Mouse (Mus musculus) embryo, embryonic 11.5 days (tissue): Measurements from ENCODE around the gene Znhit6.

Experiments
- DNase-seq: peaks from one replicate; pipeline ENCODE4 v3.0.0-alpha.2; 2012; ENCODE audit warnings: low read depth, low spot score

The Znhit6 gene

DNA sequence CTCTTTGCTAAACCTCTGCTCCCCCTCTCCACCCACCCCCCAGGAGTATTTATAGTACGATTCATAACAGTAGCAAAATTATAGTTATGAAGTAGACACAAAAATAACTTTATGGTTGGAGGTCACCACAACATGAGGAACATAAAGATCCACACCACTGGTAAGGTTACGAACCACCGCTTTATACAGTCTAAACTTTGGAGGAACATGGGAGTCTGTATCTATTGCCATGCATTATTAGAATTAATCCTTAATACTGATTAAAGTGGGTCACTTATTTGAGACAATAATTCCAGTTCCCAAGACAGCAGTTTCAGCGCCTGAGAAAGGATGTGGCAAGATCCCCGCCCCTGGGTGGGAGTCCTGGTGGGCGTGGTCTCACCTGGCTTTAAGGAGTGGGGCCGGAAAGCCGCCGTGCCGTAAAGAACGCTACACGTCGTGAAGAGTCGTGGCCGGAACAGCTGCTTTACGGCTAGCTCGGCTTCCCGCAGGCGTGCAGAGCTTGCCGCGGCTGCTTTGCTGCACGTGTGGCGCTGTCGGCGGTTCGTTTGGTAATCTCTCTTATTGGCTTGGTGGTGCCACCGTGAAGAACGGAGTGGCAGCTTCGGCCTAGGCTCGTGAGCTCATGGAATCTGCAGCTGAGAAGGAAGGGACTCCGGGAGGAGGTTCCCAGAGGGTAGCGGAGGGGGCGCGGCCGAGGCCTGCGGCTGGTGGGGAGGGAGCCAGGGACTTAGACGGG lies at the start of gene Znhit6:
Znhit6 (plus strand) TSS at position 463 of the 739 bp plus-strand sequence.
- peak; percentile 88 for DNase-seq

DNA sequence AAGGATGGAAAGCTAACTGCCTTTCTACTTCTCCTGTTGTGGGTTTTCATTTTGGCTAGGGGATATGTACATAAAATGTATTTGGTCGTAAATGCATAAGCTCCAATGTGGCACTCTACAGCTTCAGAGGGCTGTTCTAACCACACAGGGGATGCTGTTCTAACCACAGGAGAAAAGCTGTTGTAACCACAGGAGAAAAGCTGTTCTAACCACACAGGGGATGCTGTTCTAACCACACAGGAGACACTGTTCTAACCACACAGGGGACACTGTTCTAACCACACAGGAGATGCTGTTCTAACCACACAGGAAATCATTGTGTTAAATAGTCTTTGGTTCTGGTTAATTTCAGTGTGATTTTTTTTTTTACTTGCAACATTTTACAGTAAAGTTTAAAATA lies 38.1 kb upstream of the Znhit6 start:
- DNase-seq = no peak

DNA sequence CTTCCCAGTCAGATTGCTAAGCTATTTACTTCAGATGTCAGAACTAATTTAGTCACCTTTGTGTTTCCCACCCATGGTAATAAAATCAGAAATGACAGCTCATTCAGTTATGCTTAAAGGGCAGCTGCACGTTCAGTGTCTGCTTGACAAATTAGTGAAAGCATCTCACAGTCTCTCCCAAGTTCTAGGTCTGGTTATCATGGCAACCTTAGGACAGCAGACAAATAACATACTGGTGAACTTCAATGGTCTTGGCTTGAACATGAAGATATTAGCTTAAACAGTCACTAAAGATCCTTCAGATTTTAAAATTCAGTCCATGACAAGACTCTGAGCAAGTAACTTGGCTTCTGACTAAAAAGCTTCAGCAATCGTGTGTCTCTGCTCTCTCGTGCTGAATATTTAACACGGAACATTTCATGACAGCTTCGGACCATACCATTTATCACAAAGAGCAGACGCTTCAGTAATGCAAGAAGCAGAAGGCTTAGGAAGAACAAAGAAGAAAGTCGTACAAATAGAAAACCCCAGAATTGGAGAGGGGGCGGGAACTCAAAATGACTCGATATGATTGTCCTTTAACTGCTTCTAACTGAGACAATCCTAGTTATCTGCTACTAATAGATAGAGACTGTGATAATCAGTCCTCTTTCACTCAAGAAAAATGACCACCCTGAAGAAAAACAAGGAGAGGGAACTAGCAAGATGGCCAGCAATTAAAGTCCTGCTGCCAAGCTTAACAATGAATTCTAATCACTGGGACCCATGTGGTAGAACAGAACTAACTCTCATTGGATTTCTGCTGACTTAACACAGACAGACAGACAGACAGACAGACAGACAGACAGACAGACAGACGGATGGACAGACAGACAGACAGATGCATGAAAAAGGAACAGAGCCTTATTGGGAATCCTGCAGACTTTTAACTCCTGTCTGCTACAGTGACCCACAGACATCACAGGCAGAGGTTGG lies 27.3 kb upstream of the Znhit6 start:
- no peak for DNase-seq

DNA sequence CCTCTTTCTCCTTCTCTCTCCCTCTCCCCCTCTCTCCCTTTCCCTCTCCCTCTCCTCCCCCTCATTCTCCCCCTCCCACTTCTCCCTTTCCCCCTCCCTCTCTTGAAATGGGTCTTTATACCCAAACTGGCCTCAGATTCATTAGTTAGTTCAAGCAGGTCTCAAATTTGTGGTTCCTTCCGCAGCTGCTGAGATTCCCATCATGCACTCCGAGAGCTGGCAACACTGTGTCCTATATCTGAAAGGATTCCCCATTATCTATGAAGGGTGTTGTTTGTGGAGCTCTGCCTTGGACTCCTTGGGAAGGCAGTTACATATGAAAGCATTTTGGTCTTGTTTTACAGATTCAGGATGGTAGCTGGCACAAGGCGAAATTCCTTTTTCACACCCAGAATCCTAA lies 25.8 kb upstream of the Znhit6 start:
- DNase-seq = no peak

DNA sequence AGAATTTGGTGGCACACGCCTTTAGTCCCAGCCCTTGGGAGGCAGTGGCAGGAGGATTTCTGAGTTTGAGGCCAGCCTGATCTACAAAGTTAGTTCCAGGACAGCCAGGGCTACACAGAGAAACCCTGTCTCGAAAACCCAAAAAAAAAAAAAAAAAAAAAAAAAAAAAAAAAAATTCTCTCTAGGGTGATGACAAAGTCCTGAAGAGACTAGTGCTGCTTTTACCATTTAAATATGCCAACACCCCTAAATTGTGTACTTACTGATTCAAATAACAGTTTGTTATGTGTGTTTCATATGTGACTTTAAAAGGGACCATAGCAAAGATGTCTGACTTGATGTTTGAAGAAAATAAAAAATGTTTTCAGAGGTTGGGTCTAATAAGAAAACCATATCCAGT lies 21.6 kb upstream of the Znhit6 start:
- DNase-seq = no peak

DNA sequence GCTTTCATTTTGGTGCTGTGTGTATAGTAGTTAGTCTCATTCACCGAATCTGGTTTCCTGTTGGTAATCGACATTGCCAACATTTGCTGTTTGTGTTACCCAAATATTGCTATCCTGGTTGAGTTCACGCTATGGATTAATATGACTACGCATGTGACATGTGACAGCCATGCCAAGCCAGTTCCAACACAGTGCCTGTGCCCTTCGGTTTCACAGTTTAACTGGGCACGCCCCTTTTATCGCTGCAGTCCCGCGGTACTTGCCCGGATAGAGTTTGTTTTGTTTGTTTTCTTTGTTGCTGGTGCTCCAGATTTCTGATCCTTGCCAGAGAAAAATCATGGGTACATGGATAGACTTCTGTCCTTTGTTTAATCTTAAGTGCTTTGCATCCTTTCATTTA lies 19.8 kb upstream of the Znhit6 start:
- DNase-seq = no peak

DNA sequence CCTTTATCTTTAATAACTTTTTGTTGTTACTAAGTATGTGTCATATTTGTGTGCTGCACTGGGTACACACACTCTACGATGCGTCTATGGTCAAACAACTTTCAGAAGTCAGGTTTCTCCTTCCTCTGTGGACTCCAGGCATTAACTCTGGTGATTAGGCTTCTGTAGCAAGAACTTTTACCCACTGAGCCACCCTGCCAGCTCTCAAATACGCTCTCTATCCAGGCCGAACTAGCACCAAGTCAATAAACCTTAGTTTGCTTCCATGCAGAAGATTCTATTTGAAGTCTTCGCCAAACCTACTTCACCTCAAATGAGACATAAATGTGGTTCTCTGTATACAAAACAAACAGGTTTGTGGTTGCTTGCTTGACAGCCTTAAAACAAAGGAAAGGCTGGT lies 16.3 kb upstream of the Znhit6 start:
- DNase-seq = no peak

DNA sequence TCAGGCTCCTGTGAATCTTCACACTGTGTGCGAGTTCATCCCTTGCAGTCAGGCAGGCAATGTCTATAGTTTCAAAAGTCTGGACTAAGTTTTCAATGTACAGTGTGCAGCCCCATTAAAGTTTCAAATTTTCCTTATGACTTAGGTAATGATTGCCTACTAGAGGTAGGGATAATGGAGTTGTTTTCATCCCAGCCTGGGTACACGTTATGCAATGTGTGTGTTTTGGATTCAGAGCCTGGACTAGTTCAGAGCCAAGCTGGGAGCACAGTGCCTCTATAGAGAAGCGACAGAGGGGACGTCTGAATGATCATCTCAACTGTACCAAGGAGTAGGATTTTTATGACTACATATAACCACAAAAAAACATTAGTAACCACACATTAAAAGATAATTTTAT lies 15.9 kb upstream of the Znhit6 start:
- no peak for DNase-seq

DNA sequence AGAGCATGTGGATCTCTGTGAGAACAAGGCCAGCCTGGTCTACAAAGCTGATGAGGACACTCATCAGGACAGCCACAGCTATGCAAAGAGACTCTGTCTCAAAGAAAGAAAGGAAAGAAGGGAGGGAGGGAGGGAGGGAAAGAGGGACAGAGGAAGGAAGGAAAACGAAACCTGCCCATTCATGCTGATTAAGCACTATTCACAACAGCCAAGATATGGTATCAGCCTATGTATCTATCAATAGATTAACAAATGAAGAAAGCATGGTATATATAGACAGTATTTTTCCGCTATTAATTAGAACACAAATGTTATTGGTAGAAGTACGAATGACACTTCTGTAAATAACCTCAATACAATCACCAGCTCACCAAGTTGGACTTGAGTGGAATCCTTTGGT lies 1.5 kb upstream of the Znhit6 start:
- no peak for DNase-seq

DNA sequence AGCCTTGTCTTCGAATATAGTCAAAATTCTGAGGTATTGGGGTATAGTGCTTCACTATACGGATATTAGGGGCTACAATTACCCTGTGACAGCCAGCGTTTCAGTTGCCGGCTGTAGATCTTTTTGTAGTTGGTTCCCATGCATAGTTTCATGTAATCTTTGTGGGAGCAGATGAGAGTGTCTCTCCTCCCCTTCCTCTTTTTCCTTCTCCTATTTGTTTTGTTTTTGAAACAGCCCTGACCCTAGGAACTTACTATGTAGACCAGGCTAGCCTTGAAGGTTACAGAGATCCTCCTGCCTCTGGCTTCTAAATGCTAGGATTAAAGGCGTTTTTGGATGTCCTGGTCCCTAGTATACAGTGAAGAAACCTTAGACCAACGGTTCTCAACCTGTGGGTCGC lies 665 bp upstream of the Znhit6 start:
- no peak for DNase-seq

DNA sequence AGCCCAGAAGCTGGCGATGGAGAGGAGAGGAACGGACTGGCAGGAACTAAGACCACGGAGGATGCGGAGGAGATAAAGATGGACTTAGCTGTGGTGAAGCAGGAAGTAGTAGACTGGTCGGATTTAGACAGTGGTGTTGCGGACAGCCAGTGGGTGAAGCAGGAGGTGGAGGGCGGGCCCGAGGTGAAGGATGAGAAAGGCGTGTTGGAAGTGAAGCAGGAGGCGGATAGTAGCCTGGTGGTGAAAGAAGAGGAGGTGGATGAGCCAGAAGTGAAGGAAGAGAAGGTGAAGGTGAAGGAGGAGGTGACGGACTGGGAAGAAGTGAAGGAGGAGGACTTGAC lies 447 bp downstream of the Znhit6 start:
- no peak for DNase-seq

DNA sequence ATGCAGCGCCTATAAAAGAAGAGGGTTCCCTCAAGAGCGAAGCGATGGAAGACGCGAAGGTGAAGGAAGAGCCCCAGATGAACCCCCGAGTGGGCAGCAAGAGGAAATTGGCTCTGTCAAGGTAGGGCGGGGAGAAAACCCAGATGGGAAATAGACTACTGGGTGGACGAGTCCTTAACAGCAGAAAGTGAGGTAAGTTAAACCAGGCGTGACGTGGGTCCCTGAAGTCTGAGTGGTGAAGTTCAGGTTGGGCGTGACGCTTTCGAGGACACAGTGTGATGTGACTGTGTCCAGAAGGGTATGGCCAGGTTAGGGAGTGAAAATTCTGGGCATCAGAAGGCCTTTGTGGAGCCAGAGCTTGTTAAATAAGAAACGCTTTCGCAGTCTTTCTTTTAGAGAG lies 871 bp downstream of the Znhit6 start:
- DNase-seq = no peak

DNA sequence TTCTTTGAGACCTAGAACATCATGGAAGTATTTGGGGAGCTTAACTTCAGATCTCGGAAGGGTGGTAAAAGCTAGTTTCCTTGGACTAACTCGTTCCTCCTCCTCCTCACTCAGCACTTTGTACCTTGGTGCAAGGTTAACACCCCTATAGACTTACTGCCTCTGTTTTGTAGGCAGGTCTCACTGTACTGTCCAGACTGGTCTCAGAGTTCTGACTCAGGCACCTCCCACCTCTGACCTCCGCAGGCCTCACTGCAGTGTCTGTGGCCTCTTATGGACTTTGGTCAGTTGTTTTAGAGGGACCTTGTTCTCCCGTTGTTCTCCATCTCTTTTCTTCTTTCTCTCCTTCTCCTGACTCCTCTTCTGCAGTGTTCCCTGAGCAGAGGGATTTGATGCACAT lies 7.0 kb downstream of the Znhit6 start:
- DNase-seq = no peak

DNA sequence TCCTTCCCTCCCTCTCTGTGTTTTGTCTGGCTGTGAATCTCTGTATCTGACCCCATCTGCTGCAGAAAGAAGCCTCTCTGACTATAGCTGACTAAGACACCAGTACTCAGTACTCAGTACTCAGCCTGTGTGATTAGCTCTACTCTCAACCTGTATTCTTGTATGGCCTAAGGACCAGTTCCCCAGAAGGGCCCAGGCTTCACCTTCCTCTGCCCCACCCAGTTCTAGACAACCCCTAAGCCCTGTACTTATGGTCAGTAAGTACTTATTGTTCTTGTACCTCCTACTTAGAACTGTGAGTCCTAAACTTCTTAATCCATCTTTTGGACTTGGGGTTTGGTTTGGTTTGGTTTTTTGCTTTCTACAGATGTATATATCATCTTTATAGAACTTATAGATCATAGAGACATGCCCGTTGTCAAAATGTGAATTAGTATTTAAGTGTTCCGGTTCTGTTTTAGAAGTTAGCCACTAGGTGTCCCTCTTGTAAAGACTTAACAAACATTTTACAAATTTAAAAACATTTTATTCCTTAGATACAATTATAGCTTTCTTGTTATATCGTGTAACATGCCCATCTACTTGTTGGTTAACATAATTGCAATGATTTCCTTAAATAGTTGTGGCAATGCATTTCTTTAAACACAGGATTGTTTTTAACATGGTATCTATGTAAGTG lies 7.7 kb downstream of the Znhit6 start:
- DNase-seq = no peak

DNA sequence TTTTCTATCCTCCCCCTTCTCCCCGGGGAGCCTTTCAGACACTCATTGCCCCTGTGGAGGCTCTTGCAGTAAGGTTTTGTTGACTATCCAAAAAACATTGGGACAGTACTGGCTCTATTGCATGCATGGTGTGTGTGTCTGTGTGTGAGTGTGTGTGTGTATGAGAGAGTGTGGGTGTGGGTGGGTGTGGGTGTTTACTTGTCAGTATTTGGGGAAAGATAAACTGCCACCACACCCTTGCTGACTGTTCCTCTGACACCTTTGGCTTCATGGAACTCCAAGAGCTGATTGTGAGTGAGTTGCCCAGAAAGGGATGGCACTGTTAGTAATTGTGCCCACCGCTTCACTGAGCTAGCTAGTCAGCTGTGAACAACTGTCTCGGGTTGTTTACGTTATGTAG lies 14.6 kb downstream of the Znhit6 start:
- no peak for DNase-seq

DNA sequence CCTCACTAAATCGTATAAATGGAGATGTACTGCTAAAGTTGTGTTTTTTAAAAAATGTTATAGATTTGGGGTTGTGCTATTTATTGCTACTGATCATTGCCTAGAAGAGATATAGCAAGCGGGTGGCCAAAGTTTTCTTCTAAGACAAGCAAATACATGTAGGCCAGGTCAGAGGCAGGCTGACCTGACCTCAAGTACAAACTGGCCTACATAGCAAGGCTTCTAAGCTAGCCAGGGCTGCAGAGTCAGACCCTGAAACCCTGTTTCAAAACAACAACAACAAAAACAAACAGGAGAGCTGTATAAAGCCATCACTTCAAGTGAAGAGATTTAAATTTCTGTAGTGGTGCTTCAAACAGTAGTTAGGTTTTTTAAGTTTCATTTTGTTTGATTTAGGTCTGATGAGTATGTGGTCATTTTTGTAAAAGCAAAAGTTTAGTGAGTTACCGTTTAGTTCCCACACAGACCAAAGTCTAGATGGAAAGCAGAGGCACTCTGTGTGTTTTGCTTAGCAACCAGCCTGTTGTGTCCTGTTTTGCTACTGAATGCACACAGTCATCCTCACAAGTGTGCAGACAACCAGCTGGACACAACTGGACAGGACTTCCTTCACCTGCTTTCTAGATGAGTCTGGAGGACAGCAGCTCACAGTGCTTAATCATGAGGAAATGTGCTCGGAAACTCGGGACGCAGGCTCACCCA lies 16.0 kb downstream of the Znhit6 start:
- no peak for DNase-seq

DNA sequence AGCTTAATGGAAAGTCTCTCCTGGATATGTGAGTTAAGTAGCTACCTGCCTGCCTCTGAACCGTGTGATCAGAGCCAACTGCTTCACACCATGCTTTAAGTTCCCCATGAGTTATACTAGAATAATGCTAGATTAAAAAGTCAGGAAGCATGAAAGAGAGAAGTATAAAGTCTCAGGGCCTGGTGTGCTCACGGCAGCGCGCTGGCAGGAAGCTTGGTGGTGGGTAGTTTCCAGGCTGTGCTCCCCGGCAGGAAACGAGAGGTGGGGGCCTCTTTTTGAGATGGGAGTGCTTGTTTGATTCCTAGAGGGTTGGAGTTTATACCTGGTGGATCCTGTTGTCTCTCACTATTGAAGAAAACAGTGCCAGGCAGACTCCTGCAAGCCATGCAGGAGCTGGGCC lies 19.3 kb downstream of the Znhit6 start:
- DNase-seq = no peak

DNA sequence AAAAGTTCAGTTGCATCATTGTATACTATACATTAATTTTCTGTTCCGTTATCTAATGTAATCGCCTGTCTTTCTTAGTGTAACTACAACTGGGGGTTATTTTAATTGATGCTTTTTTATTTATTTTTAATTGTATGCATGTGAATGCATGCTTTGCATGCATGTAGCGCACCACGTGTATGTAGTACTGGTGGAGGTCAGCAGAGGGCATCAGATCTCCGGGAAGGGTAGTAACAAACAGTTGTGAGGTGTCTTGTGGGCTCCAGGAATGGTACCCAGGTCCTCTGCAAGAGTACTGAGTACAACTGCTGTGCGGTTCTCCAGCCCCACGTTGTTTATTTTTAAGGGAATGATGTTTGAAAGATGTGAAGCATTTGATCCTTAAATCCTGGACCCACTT lies 23.1 kb downstream of the Znhit6 start:
- DNase-seq = no peak

DNA sequence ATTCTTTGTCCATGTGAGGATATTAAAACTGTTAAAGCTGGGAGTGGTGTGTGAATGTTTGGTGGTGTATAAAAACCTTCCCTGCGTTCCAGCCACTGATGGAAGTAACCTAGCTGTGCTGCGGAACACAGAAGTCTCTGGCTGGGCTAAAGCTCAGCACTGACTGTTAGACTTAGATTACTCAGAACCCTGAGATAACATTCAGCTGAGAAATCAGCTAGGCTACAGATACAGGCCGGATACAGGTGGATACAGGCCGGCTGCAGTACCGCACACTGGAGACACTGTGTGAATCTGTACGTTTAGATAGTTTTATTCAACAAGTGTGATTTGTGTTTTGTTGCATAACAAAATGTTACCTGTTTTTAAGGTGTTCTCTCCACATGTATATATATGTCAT lies 24.8 kb downstream of the Znhit6 start:
- no peak for DNase-seq

DNA sequence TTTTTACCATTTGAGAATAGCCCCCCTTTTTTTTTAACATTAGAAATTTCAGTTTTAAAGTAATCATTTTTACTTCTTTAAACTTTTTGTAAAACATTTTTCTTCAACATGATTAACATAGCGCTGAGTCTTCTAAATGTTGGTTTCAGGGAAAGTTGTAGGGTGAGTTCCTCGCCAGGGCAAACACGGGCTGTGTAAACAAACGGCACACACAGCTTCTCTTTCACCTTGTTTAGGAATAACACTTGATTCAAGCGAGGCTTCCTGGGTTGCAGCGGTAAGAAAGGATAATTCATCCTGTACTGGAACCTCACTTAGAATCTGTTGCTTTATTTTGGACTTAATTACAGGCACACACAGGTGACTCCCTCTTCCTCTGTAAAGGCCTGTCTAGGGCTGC lies 25.3 kb downstream of the Znhit6 start:
- DNase-seq = no peak

DNA sequence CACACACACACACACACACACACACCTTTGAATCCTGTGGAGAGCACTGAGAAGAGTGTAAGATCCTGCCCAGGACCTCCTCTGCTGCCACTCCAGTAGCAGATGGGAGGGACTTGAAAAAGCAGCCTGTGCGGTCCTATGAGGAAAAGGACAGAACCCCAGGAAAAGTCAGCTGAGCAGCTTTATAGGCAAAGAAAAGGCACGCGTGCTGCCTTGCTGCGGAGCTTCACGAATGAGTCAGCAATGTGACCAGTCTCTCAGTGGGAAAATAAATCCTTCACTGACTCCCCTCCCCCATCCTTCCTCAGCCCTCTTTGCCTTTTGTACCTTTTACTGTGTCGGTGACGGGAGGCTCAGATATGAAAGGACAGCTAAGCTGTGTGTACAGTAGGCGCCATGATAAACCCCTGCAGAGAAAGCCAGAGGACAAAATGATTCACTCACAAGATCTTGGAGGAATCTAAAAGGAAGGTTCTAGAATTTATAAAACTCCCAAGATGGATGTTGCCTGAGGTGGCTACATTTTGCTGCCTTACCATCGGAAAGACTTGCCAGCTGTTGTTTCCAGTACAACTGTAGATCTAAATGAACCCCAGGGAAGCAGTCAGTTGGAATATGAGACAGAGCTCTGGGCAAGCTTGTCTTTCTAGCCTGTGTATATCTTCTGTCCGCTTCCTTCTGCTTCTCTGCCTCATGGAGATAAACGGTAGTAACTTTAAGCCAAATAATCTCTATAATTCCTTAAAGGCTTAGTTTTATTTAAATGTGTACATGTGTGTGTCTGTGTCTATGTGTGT lies 26.6 kb downstream of the Znhit6 start:
- peak; percentile 20 for DNase-seq
